Mouse (Mus musculus) embryonic facial prominence, embryonic 15.5 days (tissue): ENCODE data around the gene Il1f6. TPM values are rescaled to one million over a fixed set of nuclear protein-coding genes. Genes with fewer than 3 reads are reported as not detected.
"Not testable (repeated sequence)": the region's sequence is repeated elsewhere in the genome, so short reads cannot be mapped to it uniquely, and the experiment has no call there.

Source experiments
- ATAC-seq: fragments of 200-750 bp; cut with Nextera tagmentation; 2 replicates; pipeline ENCODE4 v1.8.0; 2017; ENCODE audit warnings: low read depth, moderate TSS enrichment; ENCODE audit not compliant: insufficient number of reproducible peaks, low FRiP score, low TSS enrichment
- H3K27ac ChIP-seq: fragments of 300-500 bp; sonication (generic); replicated peaks from 2 replicates; pipeline ENCODE4 v1.5.1; 2015; ENCODE audit warnings: mild to moderate bottlenecking, inconsistent platforms
- H3K27me3 ChIP-seq: fragments of 300-500 bp; sonication (generic); 2 replicates; pipeline ENCODE4 v1.6.1; 2015; ENCODE audit warnings: inconsistent platforms
- H3K36me3 ChIP-seq: fragments of 300-500 bp; sonication (generic); 2 replicates; pipeline ENCODE4 v1.6.1; 2015; ENCODE audit warnings: mild to moderate bottlenecking, inconsistent platforms
- H3K4me1 ChIP-seq: fragments of 300-500 bp; sonication (generic); 2 replicates; pipeline ENCODE4 v1.6.1; 2015; ENCODE audit warnings: inconsistent platforms
- H3K4me2 ChIP-seq: fragments of 300-500 bp; sonication (generic); replicated peaks from 2 replicates; pipeline ENCODE4 v1.6.1; 2015; ENCODE audit warnings: mild to moderate bottlenecking, inconsistent platforms
- H3K4me3 ChIP-seq: fragments of 300-500 bp; sonication (generic); replicated peaks from 2 replicates; pipeline ENCODE4 v1.5.1; 2015; ENCODE audit warnings: mild to moderate bottlenecking, inconsistent platforms
- H3K9ac ChIP-seq: fragments of 300-500 bp; sonication (generic); 2 replicates; pipeline ENCODE4 v1.6.1; 2015; ENCODE audit warnings: inconsistent platforms
- H3K9me3 ChIP-seq: fragments of 300-500 bp; sonication (generic); replicated peaks from 2 replicates; pipeline ENCODE4 v1.6.1; 2016; ENCODE audit warnings: inconsistent platforms
- WGBS: fragments of 180-500 bp; shearing (Covaris S2); methylation state at CpG from one replicate; pipeline ENCODE4 v1.1.7; 2015; 5-methylcytosine and 5-hydroxymethylcytosine counted together
- polyA plus RNA-seq: library from polyadenylated mRNA; unstranded; fragments of >200 nt; fragmentation: Nextera tagmentation; extraction: Ambion mirVana; gene quantifications from 2 replicates; pipeline ENCODE4 v1.2.1, GENCODE M21; 2015

Gene Il1f6
- polyA plus RNA-seq = 3.6 and 4.4 TPM in 2 replicates

GRCm38 (mm10) chr2:24215118-24215517 lies at the start of gene Il1f6:
Gene Il1f6, plus strand, starts transcription at chr2:24215418.
- no peaks in the 10 kb centered on the region for H3K4me1 ChIP-seq
- no peaks in the 10 kb centered on the region for H3K9me3 ChIP-seq
- no peak within 1 kb of the TSS for H3K4me2 ChIP-seq
- 60% methylated on average over 2 of the region's 2 CpGs for WGBS
- no peak within 1 kb of the TSS for H3K27ac ChIP-seq
- H3K27me3 ChIP-seq = no peaks in the 10 kb centered on the region
- H3K36me3 ChIP-seq = no peaks in the 10 kb centered on the region
- no peak within 1 kb of the TSS for H3K4me3 ChIP-seq
- no peak for ATAC-seq
- no peak within 1 kb of the TSS for H3K9ac ChIP-seq

GRCm38 (mm10) chr2:24181683-24182331 lies 33.4 kb upstream of the Il1f6 start:
- ATAC-seq = 0 out of 2 replicates have a peak, but pooled peaks have one; percentile 7
- not testable (repeated sequence) for H3K27me3 ChIP-seq, H3K9me3 ChIP-seq, H3K27ac ChIP-seq, H3K4me3 ChIP-seq, H3K9ac ChIP-seq, H3K36me3 ChIP-seq, H3K4me1 ChIP-seq
- WGBS = 7% methylated on average over 14 of the region's 14 CpGs
- H3K4me2 ChIP-seq = peak overlapping the region; percentile 31

GRCm38 (mm10) chr2:24182423-24183147 lies 32.6 kb upstream of the Il1f6 start:
- H3K27ac ChIP-seq, H3K4me3 ChIP-seq, H3K9me3 ChIP-seq, H3K9ac ChIP-seq, H3K4me1 ChIP-seq, H3K27me3 ChIP-seq, H3K36me3 ChIP-seq, ATAC-seq: not testable (repeated sequence)
- WGBS = 42% methylated on average over 13 of the region's 13 CpGs
- H3K4me2 ChIP-seq = peak overlapping the region; percentile 31

- H3K9ac ChIP-seq, H3K27me3 ChIP-seq, H3K4me2 ChIP-seq, H3K9me3 ChIP-seq, H3K27ac ChIP-seq, H3K4me3 ChIP-seq, H3K4me1 ChIP-seq, H3K36me3 ChIP-seq, ATAC-seq: not testable (repeated sequence)
These were observed 31.1 kb upstream of the Il1f6 start for GRCm38 (mm10) chr2:24184092-24184491.

- no peaks in the 10 kb centered on the region for H3K36me3 ChIP-seq
- 89% methylated on average over 1 of the region's 1 CpGs for WGBS
- H3K27me3 ChIP-seq = no peaks in the 10 kb centered on the region
- no peak within 1 kb of the TSS for H3K27ac ChIP-seq
- H3K4me3 ChIP-seq = no peak within 1 kb of the TSS
- no peak within 1 kb of the TSS for H3K9ac ChIP-seq
- no peaks in the 10 kb centered on the region for H3K9me3 ChIP-seq
- H3K4me2 ChIP-seq = no peak within 1 kb of the TSS
- no peak for ATAC-seq
- H3K4me1 ChIP-seq = no peaks in the 10 kb centered on the region
These were observed 29.0 kb upstream of the Il1f6 start, which contains the start of gene Il1f9 for GRCm38 (mm10) chr2:24186176-24186575. Gene Il1f9, plus strand, starts transcription at chr2:24186476.

- Histone ChIP-seq H3K36me3 (no peaks in the 10 kb centered on the region), H3K4me1 (no peaks in the 10 kb centered on the region), H3K4me2 (no peak overlapping the region), H3K27ac (no peak overlapping the region), H3K9ac (no peak overlapping the region), H3K27me3 (no peaks in the 10 kb centered on the region), H3K9me3 (no peaks in the 10 kb centered on the region), H3K4me3 (no peak overlapping the region)
- WGBS = 64% methylated on average over 6 of the region's 6 CpGs
- ATAC-seq = no peak
These were observed 27.6 kb upstream of the Il1f6 start for GRCm38 (mm10) chr2:24187585-24187984.

GRCm38 (mm10) chr2:24188189-24188588 lies 27.0 kb upstream of the Il1f6 start:
- H3K27me3 ChIP-seq = no peaks in the 10 kb centered on the region
- H3K9ac ChIP-seq = no peak overlapping the region
- H3K27ac ChIP-seq = no peak overlapping the region
- no peaks in the 10 kb centered on the region for H3K9me3 ChIP-seq
- H3K4me2 ChIP-seq = no peak overlapping the region
- no peak for ATAC-seq
- no peak overlapping the region for H3K4me3 ChIP-seq
- no peaks in the 10 kb centered on the region for H3K4me1 ChIP-seq
- H3K36me3 ChIP-seq = no peaks in the 10 kb centered on the region
- 68% methylated on average over 1 of the region's 1 CpGs for WGBS

GRCm38 (mm10) chr2:24227191-24227590 lies 12.0 kb downstream of the Il1f6 start:
- ATAC-seq = no peak
- Histone ChIP-seq H3K27ac (no peak overlapping the region), H3K4me3 (no peak overlapping the region), H3K36me3 (no peaks in the 10 kb centered on the region), H3K9me3 (no peaks in the 10 kb centered on the region), H3K4me1 (no peaks in the 10 kb centered on the region), H3K27me3 (no peaks in the 10 kb centered on the region), H3K4me2 (no peak overlapping the region), H3K9ac (no peak overlapping the region)
- 76% methylated on average over 2 of the region's 2 CpGs for WGBS

- Histone ChIP-seq H3K9me3 (no peaks in the 10 kb centered on the region), H3K4me2 (no peak overlapping the region), H3K36me3 (no peaks in the 10 kb centered on the region), H3K27me3 (no peaks in the 10 kb centered on the region), H3K9ac (no peak overlapping the region), H3K4me3 (no peak overlapping the region), H3K4me1 (no peaks in the 10 kb centered on the region), H3K27ac (no peak overlapping the region)
- no peak for ATAC-seq
- 67% methylated on average over 1 of the region's 1 CpGs for WGBS
These were observed 52.3 kb downstream of the Il1f6 start for GRCm38 (mm10) chr2:24267503-24267902.

- Histone ChIP-seq H3K27ac (no peak overlapping the region), H3K4me3 (no peak overlapping the region), H3K27me3 (no peaks in the 10 kb centered on the region), H3K9ac (no peak overlapping the region), H3K36me3 (no peaks in the 10 kb centered on the region), H3K4me1 (no peaks in the 10 kb centered on the region), H3K4me2 (no peak overlapping the region), H3K9me3 (no peaks in the 10 kb centered on the region)
- no peak for ATAC-seq
- 70% methylated on average over 2 of the region's 2 CpGs for WGBS
These were observed 58.4 kb downstream of the Il1f6 start for GRCm38 (mm10) chr2:24273619-24274018.

- no peaks in the 10 kb centered on the region for H3K9me3 ChIP-seq
- no peak overlapping the region for H3K9ac ChIP-seq
- H3K27me3 ChIP-seq = no peaks in the 10 kb centered on the region
- WGBS = 60% methylated on average over 1 of the region's 1 CpGs
- no peak for ATAC-seq
- H3K36me3 ChIP-seq = no peaks in the 10 kb centered on the region
- H3K4me3 ChIP-seq = no peak overlapping the region
- H3K4me2 ChIP-seq = no peak overlapping the region
- no peaks in the 10 kb centered on the region for H3K4me1 ChIP-seq
- H3K27ac ChIP-seq = no peak overlapping the region
These were observed 59.9 kb downstream of the Il1f6 start for GRCm38 (mm10) chr2:24275146-24275545.
